Mouse (Mus musculus): ENCODE data around the gene Pdhb. TPM values are rescaled to one million over a fixed set of nuclear protein-coding genes. Genes with fewer than 3 reads are reported as not detected.

Pdhb gene
- total and polyA plus RNA-seq, 2 experiments from 2014 or later, result 151 to 249 TPM

DNA sequence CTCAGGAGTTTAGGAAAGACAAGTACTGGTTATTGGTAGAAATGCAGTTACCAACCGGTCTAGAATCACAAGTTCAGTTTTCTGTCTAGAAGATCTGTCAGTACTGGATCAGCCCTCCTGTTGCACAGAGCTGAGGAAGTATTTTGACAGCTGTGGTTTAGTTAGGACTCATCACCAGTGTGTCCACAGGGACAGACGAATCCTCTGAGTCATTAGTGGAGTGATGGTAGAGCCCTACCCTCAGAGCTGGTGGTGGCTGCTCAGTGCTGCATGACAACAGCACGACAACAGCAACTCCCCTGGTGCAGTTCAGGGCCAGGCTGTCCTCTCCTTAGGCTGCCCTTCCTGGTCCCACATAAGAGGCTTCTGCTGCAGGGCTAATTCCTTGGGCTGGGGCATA, 18.8 kb downstream of the Pdhb start:
- H3K9me3 ChIP-seq (ENCODE audit: low read length), result no peaks in the 10 kb centered on the region
- no peak overlapping the region for H3K27ac ChIP-seq (ENCODE audit: low read depth, low read length)
- H3K4me1 ChIP-seq (ENCODE audit: insufficient read depth), result no peaks in the 10 kb centered on the region
- H3K4me3 ChIP-seq (ENCODE audit: low read depth, low read length), result no peak overlapping the region
- peaks cover 44% of the 10 kb centered on the region for H3K36me3 ChIP-seq (ENCODE audit: insufficient read depth)
- H3K27me3 ChIP-seq (ENCODE audit: insufficient read depth, low read length), result no peaks in the 10 kb centered on the region
- no peak for DNase-seq
- no peak for TF ChIP-seq CTCF (IDR thresholded peaks at IDR 0.05; ENCODE audit: low read depth)
- WGBS, result 81% methylated on average over 3 of the region's 3 CpGs
- ATAC-seq, result no peak
- H3K4me2 ChIP-seq (ENCODE audit: low read depth), result no peak overlapping the region
- H3K9ac ChIP-seq, result no peak overlapping the region

- Histone ChIP-seq H3K27ac (ENCODE audit: low read depth, low read length) (no peak overlapping the region), H3K36me3 (ENCODE audit: insufficient read depth) (peaks cover 39% of the 10 kb centered on the region), H3K27me3 (ENCODE audit: insufficient read depth, low read length) (no peaks in the 10 kb centered on the region), H3K9ac (no peak overlapping the region), H3K4me2 (ENCODE audit: low read depth) (no peak overlapping the region), H3K4me3 (ENCODE audit: low read depth, low read length) (no peak overlapping the region), H3K4me1 (ENCODE audit: insufficient read depth) (no peaks in the 10 kb centered on the region), H3K9me3 (ENCODE audit: low read length) (no peaks in the 10 kb centered on the region)
- TF ChIP-seq CTCF (IDR thresholded peaks at IDR 0.05; ENCODE audit: low read depth), result no peak
- WGBS, result 95% methylated on average over 5 of the region's 5 CpGs
- DNase-seq, result no peak
- no peak for ATAC-seq
Measured at GRCm38 (mm10) chr14:8151757-8152156, 21.1 kb downstream of the Pdhb start.

DNA sequence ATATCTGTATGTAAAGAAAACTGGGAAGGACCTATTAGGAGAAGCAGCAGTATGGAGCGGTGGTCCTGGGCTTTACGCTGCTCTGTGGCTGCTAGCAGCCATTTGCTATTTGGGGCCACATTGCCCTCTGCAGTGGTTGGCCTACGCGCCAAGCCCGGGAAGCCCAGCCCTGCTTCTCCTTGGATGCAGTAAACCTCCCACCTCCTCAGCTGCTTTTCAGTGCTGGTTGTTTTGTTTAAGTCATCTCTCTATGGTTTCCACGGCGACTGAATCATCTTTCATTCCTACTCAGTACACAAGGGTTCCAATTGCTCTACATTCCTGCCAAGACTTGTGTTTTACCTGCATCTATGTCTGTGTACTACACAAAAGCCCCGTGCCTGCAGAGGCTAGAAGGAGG, 24.0 kb downstream of the Pdhb start:
- no peaks in the 10 kb centered on the region for H3K4me1 ChIP-seq (ENCODE audit: insufficient read depth)
- no peaks in the 10 kb centered on the region for H3K9me3 ChIP-seq (ENCODE audit: low read length)
- no peak overlapping the region for H3K27ac ChIP-seq (ENCODE audit: low read depth, low read length)
- DNase-seq, result no peak
- H3K4me2 ChIP-seq (ENCODE audit: low read depth), result no peak overlapping the region
- H3K27me3 ChIP-seq (ENCODE audit: insufficient read depth, low read length), result no peaks in the 10 kb centered on the region
- TF ChIP-seq CTCF (IDR thresholded peaks at IDR 0.05; ENCODE audit: low read depth), result no peak
- ATAC-seq, result peak; percentile 34; the same call in 1 of the 2 replicates
- H3K9ac ChIP-seq, result no peak overlapping the region
- WGBS, result 72% methylated on average over 8 of the region's 8 CpGs
- H3K36me3 ChIP-seq (ENCODE audit: insufficient read depth), result peaks cover 46% of the 10 kb centered on the region
- no peak overlapping the region for H3K4me3 ChIP-seq (ENCODE audit: low read depth, low read length)

- Histone ChIP-seq H3K36me3 (ENCODE audit: insufficient read depth) (peaks cover 44% of the 10 kb centered on the region), H3K4me2 (ENCODE audit: low read depth) (no peak overlapping the region), H3K27ac (ENCODE audit: low read depth, low read length) (no peak overlapping the region), H3K9ac (no peak overlapping the region), H3K9me3 (ENCODE audit: low read length) (no peaks in the 10 kb centered on the region), H3K4me3 (ENCODE audit: low read depth, low read length) (no peak overlapping the region), H3K27me3 (ENCODE audit: insufficient read depth, low read length) (no peaks in the 10 kb centered on the region), H3K4me1 (ENCODE audit: insufficient read depth) (no peaks in the 10 kb centered on the region)
- DNase-seq, result no peak
- TF ChIP-seq CTCF (IDR thresholded peaks at IDR 0.05; ENCODE audit: low read depth), result no peak
- 88% methylated on average over 11 of the region's 11 CpGs for WGBS
- ATAC-seq, result no peak
Measured at GRCm38 (mm10) chr14:8146611-8147223, 26.1 kb downstream of the Pdhb start.

DNA sequence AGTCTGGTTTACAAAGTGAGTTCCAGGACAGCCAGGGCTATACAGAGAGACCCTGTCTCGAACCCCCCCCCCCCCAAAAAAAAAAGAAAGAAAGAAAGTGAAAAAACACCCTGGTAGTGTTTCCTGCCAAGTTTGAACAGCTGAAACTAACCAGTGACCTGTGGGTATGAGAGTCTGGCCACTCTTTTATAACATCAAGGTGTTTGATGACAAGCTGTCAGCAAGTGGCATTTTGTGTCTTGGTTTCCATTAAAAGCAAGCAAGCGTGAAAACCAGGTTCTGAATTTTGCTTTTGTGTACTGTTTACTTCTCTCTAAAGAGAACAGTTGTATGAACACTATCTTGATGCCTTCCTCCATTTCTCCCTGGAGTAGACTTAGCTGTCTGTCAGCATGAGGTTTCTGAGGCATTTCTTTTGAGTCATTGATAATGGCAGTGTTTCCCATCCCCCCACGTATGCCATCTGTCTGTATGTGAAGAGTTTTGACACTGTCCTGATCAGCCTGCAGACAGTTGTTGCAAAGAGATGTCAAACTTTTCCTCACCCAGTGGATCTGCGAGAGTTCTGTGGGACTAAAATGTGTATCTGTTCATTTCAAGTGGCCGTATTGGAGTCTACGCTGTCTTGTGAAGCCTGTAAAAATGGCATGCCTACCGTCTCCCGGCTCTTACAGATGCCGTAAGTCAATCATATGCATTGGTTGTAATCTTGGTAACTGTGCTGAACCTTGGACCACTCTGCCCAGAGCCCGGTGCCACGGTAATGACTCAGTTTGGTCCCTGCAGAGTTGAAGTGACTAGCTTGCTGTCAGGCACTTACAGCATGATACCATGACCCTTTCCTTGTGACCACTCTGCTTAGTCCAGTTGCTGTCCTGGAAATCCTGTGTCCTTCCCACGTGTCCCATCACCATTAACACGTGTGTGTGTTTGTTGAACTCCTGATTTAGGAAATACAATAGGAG, 26.9 kb downstream of the Pdhb start:
- Histone ChIP-seq H3K4me1 (ENCODE audit: insufficient read depth) (no peaks in the 10 kb centered on the region), H3K36me3 (ENCODE audit: insufficient read depth) (peaks cover 43% of the 10 kb centered on the region), H3K9me3 (ENCODE audit: low read length) (no peaks in the 10 kb centered on the region), H3K4me3 (ENCODE audit: low read depth, low read length) (no peak overlapping the region), H3K27ac (ENCODE audit: low read depth, low read length) (no peak overlapping the region), H3K9ac (no peak overlapping the region), H3K4me2 (ENCODE audit: low read depth) (no peak overlapping the region), H3K27me3 (ENCODE audit: insufficient read depth, low read length) (no peaks in the 10 kb centered on the region)
- peak; percentile 7 for DNase-seq
- no peak for TF ChIP-seq CTCF (IDR thresholded peaks at IDR 0.05; ENCODE audit: low read depth)
- peak; percentile 55; the same call in 1 of the 2 replicates for ATAC-seq
- WGBS, result 78% methylated on average over 13 of the region's 13 CpGs

- H3K27me3 ChIP-seq (ENCODE audit: insufficient read depth, low read length), result no peaks in the 10 kb centered on the region
- no peak for DNase-seq
- H3K4me3 ChIP-seq (ENCODE audit: low read depth, low read length), result no peak overlapping the region
- no peak overlapping the region for H3K4me2 ChIP-seq (ENCODE audit: low read depth)
- TF ChIP-seq CTCF (IDR thresholded peaks at IDR 0.05; ENCODE audit: low read depth), result no peak
- H3K27ac ChIP-seq (ENCODE audit: low read depth, low read length), result no peak overlapping the region
- no peak overlapping the region for H3K9ac ChIP-seq
- no peaks in the 10 kb centered on the region for H3K9me3 ChIP-seq (ENCODE audit: low read length)
- H3K36me3 ChIP-seq (ENCODE audit: insufficient read depth), result peaks cover 50% of the 10 kb centered on the region
- 76% methylated on average over 2 of the region's 2 CpGs for WGBS
- no peaks in the 10 kb centered on the region for H3K4me1 ChIP-seq (ENCODE audit: insufficient read depth)
- ATAC-seq, result no peak
Measured at GRCm38 (mm10) chr14:8141131-8141530, 31.7 kb downstream of the Pdhb start.
